Mouse (Mus musculus) ovary, adult 18-20 months (tissue): ENCODE results near the gene Gch1.

ENCODE experiments used
- DNase-seq: peaks from one replicate; pipeline ENCODE4 v3.0.0; 2022; ENCODE audit warnings: low spot score, mixed read lengths

Gene Gch1

DNA sequence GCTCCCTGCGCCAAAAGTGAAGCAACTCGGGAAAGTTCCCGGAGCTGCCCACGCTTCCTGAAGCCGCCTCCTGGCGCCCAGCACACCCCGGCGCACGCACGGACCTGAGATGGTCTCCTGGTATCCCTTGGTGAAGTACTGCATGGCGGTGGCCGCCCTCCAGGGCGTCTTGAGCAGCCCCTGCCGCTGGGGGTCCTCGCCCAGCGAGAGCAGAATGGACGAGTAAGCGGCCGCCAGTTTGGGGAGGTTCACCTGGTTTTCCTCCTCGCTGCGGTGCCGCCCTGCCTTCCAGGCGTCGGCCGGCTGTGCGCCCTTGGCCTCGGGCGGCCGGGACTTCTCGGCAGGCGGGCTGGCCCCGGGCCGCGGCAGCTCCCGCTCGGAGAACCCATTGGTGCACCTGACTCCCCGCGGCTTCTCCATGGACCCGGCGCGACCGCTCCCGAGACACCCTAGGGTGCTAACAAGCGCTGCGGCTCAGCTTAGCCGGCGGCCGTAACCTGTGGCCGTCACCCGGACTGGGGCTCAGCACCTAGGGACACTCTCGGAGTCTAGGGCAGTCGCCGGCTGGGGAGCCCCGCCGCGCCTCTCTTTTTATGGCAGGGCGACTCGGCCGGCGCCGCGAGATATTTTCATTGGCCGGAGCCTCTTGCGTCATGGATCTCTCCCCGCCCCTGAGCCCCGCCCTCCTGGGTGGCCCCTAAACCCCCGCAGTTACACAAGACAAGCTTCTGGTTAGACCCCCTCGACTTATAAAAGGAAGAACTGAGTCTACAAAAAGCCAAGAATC is at the start of gene Gch1:
Gene Gch1, minus strand, starts transcription at position 566 of the 787 bp plus-strand sequence.
- peak; percentile 80 for DNase-seq

DNA sequence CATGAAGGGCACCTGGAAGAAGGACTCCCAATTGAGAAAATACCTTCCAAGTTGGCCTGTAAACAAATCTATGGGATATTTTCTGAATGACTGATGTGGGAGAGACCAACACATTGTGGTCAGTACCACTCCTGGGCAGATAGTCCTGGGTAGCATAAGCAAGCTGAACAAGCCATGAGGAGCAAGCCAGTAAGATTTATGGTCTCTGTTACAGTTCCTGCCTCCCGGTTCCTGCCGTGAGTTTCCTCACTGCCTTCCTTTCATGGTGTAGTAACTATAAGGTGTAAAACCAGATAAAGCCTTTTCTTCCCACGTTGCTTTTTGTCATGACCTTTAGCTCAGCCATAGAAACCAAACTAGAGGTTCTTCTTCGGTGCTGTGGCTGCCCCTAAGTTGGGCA is 48.1 kb upstream of the Gch1 start:
- DNase-seq = no peak

DNA sequence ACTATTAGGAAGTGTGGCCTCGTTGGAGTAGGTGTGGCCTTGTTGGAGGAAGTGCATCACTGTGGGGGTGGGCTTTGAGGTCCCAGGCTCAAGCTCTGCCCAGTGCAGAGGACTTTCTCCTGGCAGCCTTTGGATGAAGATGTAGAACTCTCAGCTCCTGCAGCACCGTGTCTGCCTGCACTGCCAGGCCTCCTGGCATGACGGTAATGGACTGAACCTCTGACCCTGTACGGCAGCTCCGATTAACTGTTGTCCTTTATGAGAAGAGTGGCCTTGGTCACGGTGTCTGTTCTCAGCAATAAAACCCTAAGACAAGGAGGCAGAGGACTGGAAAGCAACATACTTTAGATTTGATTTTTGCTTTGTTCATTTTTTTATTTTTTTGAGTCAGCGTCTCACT is 47.3 kb upstream of the Gch1 start:
- DNase-seq = no peak

DNA sequence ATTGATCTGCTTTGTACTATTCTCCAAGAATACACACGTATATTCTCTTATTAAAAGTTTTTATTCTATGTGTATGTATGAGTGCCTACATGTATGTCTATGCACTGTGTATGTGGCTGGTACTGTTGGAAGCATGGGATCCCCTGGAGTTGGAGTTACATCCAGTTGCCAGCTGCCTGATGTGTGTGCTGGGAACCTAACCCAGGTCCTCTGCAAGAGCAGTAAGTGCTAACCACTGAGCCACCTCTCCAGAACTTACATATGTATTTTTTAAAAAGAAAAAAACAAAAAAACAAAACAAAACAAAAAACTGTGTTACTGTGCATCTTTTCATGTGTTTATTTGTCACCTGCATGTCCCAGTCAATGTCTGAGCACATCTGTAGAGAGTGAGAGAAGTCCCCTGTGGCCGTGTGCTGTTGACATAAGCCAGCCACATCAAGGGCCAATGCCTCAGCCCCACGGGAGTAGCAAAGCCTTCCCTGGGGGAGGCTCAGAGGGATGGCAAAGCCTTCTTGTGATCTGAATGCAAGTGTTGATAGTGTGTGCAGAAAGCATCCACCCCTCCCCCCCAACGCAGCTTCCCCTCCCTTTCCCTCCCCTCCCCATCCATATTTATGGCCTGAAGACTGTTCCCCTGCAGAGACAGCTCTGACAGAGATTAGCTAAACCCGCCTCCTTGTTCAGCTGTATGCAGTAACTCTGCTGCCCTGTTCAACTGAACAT is 45.5 kb upstream of the Gch1 start:
- DNase-seq = no peak

DNA sequence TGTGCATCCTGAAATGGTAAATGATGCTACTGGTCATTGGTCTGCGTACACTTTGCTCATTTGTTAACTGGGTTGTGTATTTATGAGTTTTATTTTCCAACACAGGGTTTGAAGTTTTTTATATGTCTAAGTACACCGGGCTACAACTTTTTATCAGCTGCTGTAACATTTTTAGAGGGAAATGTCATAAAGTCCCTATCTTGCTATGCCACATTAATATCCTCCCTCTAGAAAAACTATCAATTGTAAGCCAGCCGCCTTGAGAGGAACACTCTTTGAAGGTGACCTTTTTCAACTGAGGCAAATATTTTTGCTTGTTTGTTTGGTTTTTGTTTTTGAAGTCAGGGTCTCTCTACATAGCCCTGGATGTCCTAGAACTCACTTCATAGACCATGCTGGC is 44.8 kb upstream of the Gch1 start:
- DNase-seq = no peak

DNA sequence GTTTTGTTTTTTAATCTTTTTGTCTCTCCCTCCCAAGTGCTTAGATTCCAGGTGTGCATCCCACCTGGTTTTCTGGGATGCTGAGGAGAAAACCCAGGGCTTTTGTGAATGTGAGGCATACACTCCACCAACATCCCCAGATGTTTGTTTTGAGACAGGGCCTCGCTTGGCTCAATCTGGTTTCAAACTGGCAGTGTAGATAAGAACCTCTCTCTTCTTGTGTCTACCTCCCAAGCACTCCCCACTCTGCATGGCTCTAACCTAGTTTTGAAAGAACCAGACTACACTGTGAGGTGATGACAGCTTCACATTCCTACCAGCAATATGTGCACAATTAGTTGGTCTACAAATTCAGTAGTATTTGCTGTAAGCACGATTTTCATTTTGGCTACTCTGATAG is 44.4 kb upstream of the Gch1 start:
- DNase-seq = no peak

DNA sequence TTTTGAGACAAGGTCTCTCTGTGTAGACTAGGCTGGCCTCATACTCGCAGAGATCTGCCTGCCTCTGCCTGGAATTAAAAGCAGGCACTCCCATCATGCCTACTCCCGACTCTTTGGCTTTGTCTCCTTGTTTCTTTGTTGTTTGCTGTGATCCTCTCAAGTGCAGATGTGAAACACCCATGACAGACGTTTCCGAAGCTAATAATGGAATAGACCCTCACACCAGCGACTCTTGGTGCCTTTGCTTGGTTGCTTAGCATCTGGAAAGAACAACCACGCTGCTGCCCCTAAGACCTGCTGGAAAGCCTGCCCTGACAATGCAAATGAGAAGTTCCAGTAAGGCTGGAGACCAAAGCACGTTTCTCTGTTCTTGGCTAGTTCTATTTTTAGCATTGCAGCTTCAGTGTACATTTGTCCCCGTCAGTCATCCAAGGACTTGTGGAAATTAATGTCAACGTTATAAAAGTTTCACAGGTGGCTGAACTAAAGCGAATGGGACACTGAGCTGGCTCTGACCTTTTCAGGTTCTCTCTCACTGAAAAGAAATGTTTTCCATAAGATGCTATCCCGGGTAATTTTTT is 40.7 kb upstream of the Gch1 start:
- no peak for DNase-seq

DNA sequence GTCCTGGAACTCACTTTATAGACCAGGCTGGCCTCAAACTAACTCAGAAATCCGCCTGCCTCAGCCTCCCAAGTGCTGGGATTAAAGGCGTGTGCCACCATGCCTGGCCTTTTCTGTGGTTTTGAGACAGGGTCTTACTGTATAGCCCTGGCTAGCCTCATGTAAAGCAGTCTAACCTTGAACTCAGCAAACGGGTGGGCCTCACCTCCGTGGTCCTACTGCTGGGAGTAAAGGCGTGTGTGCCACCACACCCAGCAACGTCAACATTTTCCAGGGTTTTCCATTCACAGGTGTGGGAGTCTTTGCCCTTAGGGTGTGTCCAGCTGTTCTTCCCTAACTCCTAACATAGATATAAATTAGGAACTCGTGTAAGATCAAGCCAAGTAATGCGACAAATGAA is 36.7 kb upstream of the Gch1 start:
- no peak for DNase-seq

DNA sequence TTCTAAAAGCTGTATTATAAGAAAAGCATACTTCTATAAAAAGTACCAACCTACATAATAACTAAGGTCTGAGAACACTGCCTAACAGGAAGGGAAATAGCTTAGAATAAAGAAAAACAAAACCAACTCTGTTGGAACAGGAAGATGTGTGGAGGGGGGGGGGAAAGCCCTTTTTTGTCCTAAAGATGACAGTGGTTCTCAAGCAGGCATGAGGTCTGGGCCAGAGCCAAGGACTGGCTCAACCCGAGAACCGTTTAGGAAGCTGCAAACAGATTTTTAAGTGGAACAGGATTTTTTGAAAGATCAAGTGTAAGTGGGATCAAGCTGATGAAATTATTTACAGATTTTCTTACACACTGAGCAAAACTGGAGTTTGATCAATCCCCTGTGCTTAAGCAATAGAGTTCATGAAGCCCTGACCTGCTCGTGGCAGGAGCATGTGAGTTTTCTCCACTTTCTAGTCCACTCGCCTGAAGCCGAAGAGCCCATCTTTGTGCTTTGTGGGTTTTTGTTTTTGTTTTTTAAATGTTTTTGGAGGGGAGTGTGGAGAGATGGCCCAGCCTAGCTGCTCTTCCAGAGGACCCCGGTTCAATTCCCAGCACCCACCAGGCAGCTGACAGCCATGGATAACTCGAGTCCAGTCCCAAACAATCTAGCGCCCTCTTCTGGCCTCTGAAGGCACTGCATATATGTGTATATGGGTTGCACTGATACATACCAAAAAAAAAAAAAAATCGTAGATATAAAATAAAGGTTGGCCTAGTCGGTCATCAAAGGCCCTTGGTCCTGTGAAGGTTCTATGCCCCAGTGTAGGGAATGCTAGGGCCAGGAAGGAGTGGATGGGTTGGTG is 35.5 kb upstream of the Gch1 start:
- no peak for DNase-seq

DNA sequence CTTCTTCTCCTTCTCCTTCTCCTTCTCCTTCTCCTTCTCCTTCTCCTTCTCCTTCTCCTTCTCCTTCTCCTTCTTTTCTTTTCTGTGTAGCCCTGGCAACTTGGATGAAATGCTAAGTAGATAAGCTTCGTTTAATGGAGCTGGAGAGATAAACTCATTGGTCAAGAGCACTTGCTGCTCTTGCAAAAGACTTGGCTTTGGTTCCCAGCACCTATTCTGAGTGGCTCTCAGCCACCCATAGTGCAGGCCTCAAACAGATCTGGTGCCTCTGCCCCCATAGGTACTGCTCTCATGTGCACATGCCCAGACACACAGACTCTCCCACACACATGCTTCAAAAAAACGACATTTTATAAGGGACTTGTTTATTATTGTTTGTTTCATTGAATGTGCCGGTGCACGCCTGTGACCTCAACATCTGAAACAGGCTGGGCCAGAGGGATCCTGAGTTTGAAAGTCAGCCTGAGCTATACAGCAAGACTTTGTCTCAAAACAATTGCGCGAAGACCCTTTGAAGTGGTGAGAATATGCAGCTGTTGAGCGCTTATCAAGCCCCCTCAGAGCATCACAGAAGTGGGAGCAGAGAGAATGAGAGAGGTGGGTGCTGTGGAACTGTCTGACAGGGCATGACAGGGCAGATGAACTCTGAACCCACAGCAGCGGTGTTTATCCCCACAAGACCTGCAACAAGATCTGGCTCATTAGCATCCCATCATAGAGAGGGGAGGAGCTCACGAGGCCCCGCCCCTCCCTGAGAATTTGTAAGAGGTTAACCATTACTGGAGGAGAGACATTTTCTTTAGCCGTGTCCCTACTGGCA is 33.6 kb upstream of the Gch1 start:
- no peak for DNase-seq

DNA sequence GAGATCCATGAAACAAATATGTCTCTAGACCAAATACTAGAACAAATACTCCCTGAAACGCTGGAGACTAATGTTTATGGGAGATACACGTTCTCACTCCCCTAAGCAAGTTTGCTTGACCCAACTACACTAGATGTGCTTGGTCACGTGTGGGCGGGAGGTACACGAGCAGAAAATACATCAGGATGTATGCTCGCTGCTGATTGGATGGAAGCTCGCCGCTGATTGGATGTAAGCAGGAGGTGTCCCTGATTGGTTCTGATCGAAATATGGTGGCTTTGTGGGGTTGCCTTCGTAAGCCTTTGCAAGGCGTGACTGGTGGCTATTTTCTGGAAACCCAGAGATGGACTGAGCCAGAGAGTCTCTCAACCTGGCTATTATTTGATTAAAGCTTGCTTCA is 32.4 kb upstream of the Gch1 start:
- DNase-seq = no peak

DNA sequence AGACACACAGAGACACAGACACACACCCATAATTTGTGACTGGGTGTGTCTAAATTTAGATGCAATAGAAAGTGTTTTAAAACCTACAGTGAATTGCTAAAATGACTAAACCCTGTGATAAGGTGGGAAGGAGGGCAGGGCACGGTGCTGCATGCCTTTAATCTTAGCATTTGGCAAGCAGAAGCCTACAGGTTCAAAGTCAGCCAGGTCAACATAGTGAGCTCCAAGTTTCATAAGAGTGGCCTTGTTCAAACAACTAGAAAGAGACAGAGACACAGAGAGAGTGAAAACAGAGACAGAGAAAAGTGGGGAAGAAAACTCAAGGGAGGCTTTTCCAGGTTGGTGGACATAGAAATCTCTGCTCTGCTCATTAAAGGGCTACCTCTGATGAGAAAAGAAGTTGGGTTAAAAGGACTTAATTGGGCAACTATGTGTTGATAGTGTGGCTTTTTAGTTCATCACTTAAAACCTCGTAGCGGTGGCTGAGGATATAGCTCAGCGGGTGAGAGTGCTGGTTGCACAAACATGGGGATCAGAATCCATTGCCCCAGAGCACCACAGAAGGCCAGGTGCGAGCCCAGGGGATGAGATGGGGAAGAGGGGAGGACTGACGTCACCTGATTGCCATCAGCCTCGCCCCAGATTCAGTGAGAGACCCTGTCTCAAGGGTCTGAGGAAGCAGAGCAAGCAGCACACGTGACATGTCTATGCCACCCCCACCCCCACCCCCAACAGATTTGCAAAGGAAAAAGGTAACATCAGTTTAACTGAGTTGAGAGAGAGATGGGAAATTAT is 31.2 kb upstream of the Gch1 start:
- DNase-seq = no peak

DNA sequence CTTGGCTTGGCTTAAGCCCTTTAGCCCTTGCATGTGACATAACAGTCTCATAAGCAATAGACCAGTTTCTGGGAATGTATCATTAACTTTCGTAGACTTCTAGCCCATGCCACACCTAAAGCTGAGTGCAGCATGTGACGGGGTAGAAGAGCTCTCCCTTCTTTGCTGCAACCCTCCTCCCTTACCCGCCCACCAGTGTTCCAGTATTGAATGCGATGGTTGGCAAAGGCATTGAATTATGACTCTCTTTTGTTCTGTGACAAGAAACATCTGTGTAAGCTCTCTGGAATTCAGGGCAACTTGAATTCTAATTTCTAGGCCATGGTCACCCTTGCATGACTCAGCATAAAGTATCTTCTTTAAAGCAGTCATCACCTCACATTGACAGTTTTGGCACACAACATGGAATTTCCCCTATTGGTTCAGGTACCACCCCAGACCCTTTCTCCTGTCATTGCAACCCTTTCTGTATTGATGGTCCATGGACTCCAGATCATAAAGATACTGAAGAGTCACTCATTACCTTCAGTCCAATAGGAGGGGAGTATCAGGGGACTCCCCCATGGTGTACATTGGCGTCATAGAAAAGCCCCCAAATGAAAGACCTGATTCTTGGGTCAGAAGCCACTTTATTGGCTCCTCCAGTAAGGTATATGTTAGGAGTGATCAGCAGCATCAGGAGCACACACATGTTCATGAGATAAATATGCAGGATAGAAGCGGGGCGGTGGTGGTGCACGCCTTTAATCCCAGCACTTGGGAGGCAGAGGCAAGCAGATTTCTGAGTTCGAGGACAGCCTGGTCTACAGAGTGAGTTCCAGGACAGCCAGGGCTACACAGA is 29.8 kb upstream of the Gch1 start:
- DNase-seq = no peak

DNA sequence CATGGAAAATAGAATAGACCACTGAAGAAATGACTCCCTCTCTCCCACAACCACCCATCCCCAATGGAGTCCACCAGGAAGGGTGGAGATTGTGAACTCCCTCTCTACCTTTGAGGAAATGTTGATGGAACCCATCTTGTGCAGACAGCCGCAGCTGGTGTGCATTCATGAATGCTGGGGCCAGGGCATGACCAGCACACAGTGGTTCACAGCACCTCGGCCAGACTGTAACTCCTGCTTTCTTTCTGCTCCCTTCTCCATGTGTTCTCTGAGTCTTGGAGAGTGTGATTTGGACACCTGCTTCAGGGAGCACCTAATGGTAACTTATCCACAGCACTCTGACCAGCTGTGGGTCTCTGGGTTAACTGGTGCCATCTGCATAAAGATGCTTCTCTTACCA is 27.3 kb upstream of the Gch1 start:
- no peak for DNase-seq

DNA sequence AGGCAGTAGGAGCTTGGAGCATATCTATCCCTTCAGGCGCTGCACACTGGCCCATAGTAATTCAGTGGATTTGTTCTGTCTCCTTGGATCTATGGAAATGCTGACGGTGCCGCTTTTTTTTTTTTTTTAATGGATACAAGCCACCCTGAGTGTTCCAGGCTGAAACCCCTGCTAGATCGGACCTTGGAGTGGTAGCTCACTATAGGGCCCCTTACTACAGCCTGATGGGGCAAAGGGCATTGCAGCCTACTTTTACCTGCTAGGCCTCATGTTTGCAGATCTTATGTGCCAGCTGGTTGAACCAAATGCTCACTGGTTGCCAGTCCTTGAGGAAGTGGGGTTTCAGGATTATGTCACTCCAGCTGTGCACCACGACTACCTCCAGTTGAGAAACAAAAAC is 25.2 kb upstream of the Gch1 start:
- no peak for DNase-seq

DNA sequence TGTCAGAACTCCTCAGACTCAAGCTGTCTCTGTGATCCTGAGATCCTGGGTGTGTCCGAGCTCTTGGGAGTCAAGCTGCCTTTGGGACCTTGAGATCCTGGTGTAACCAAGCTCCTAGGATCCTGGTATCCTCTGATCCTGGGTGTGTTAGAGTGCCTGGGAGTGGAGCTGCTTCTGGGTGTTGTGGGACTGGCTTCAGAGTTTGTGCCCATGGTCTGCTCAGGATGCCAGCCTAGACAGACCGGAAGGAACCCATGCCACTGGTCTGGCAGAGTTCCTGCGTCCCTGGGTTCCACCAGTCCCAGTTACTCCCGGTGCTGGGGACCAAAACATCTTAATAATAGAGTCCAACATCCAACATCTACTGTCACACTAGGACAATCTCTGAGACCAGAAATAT is 24.1 kb upstream of the Gch1 start:
- no peak for DNase-seq

DNA sequence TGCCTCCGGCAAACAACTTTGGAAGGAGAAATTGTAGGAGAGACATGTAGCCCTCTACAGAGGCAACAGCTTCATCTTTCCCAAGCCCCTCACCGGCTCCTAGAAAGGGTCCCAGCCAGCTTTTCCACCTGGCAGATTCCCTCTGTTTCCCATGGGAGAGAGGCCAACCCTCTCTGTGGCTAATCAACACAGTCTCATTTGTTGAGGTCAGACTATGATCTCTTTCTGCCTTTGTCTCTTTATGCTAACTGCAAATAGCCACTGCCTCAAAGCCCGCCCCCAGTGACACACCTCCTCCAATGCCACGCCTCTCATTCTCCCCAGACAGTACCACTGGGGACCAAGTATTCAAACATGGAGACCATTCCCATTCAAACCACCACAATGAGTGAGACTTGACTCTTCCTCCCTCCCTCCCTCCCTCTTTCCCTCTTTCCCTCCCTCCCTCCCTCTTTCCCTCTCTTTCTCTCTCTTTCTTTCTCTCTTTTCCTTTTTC is 20.5 kb upstream of the Gch1 start:
- no peak for DNase-seq

DNA sequence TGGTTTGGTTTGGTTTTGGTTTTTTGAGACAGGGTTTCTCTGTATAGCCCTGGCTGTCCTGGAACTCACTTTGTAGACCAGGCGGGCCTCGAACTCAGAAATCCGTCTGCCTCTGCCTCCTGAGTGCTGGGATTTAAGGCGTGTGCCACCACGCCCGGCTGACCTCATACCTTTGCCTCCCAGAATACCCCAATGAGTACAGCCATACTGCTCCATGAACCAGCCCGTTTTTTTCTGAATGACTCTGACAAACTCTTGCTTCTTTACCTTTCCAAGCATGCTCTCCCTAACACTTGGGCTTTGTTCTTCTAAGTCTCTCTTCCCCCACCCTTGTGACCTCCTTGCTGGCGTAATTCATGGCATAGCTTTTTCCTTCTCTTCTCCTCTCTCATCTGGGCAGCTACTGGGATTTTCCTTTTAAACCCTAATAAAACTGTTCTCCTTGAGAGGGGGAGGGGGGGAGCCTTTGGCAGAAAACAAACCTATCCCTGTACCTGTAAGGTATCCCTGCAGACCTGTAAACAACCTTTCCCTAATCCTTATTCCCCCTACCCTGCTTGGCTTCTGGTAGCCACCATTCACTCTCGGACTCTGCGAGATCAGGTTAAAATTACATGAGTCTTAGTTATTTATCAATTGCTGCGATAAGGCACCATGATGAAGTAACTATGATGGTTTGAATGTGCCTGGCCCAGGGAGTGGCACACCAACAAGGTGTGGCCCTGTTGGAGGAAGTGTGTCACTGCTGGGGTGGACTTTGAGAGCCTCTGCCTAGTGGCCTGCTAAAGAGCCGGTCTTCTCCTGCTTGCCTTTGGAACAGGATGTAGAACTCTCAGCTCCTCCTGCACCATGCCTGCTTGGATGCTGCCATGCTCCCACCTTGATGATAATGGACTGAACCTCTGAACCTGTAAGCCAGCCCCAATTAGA is 19.6 kb upstream of the Gch1 start:
- no peak for DNase-seq
